Comparison of ENCODE assay signal across 8 mouse cellular contexts in the genomic region with DNA sequence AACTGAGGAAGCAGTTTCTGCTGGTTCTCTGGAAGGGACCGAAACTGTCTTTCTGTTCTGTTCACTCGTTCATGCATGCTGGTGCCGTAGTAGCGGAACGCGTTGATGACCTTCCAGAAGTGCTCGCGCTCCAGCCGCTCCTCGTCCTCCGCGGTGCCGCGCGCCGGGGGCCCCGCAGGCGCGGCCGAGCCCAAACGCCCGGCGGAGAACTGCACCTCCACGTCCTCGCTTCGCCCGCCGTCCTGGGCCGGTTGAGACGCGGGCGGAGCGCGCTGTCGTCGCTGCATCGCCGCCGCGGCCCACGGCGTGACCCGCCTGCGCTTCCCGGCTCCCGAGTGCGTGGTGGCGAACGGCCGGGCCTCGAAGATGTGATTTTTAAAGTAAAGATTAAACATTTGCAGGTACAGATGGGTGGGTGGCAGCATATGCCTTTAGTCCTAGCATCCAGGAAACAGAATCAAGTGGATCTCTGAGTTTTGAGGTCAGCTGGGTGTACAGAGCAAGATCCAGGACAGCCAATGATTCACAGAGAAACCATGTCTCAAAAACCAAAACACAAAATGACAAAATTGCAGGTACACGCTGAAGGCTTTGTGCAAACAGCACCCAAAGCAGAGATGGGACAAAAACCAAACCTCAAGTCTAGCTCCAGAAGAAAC.
DNase-seq lines count a peak whose midpoint lies in the region; ATAC-seq lines count a peak whose summit lies in the region.
"Not testable (repeated sequence)": the region's sequence is repeated elsewhere in the genome, so short reads cannot be mapped to it uniquely, and the experiment has no call there.

No protein-coding gene starts in this region.

- not testable (repeated sequence) for H3K27ac ChIP-seq in forebrain, embryonic 14.5 days (ENCODE audit: low read depth, low read length); kidney, embryonic 14.5 days (ENCODE audit: low read depth, low read length); liver, embryonic 15.5 days (replicated peaks); midbrain, embryonic 14.5 days (replicated peaks; ENCODE audit: low read depth, low read length); stomach, embryonic 15.5 days

- peak; percentile 26 for DNase-seq in adrenal gland, adult 2 months
- peak; percentile 16 to 23 for DNase-seq in cerebellum, postnatal 36 days
- not testable (repeated sequence) for DNase-seq in forebrain, embryonic 14.5 days (ENCODE audit: low spot score)
- DNase-seq in heart, postnatal 10 days, result peak; percentile 27 to 29
- DNase-seq in midbrain, embryonic 14.5 days, result peak; percentile 37

- 0 out of 2 replicates have a peak overlapping the region, but pooled peaks have one; percentile 29 for H3K9ac ChIP-seq in forebrain, embryonic 14.5 days (ENCODE audit: low read length)
- H3K9ac ChIP-seq in kidney, embryonic 14.5 days (ENCODE audit: low read depth, low read length), result peak overlapping the region; percentile 28; the same call in 1 of the 2 replicates
- H3K9ac ChIP-seq in liver, embryonic 15.5 days; stomach, embryonic 15.5 days: not testable (repeated sequence)
- H3K9ac ChIP-seq in midbrain, embryonic 14.5 days (replicated peaks; ENCODE audit: low read length), result peak overlapping the region; percentile 36; the same call in 1 of the 2 replicates

- 17% methylated on average over 35 of the region's 52 CpGs for WGBS in forebrain, embryonic 14.5 days
- 8% methylated on average over 36 of the region's 52 CpGs for WGBS in kidney, embryonic 14.5 days
- 10% methylated on average over 51 of the region's 52 CpGs for WGBS in liver, embryonic 15.5 days (ENCODE audit: insufficient replicate concordance)
- WGBS in midbrain, embryonic 14.5 days, result 10% methylated on average over 38 of the region's 52 CpGs
- 9% methylated on average over 43 of the region's 52 CpGs for WGBS in stomach, embryonic 15.5 days

- peak; percentile 87 for ATAC-seq in forebrain, embryonic 14.5 days
- peak; percentile 88 for ATAC-seq in kidney, embryonic 14.5 days (ENCODE audit: low FRiP score, low TSS enrichment)
- not testable (repeated sequence) for ATAC-seq in liver, embryonic 15.5 days (ENCODE audit: insufficient read depth); stomach, embryonic 15.5 days (ENCODE audit: insufficient read depth, low FRiP score, low read depth)
- ATAC-seq in midbrain, embryonic 14.5 days (ENCODE audit: low FRiP score, low TSS enrichment), result peak; percentile 85

- not testable (repeated sequence) for H3K27me3 ChIP-seq in forebrain, embryonic 14.5 days (replicated peaks; ENCODE audit: control insufficient read depth, insufficient read depth, low read length); kidney, embryonic 14.5 days (ENCODE audit: control insufficient read depth, insufficient read depth, low read length); liver, embryonic 15.5 days; midbrain, embryonic 14.5 days (ENCODE audit: control insufficient read depth, insufficient read depth, low read length); stomach, embryonic 15.5 days (replicated peaks)

- H3K4me1 ChIP-seq in forebrain, embryonic 14.5 days (ENCODE audit: control insufficient read depth, insufficient read depth, low read length); kidney, embryonic 14.5 days (ENCODE audit: control insufficient read depth, insufficient read depth, low read length); liver, embryonic 15.5 days (replicated peaks); midbrain, embryonic 14.5 days (ENCODE audit: control insufficient read depth, insufficient read depth, low read length); stomach, embryonic 15.5 days: not testable (repeated sequence)

- peak overlapping the region; percentile 55 for H3K4me2 ChIP-seq in forebrain, embryonic 14.5 days (ENCODE audit: low read length)
- H3K4me2 ChIP-seq in kidney, embryonic 14.5 days (replicated peaks; ENCODE audit: low read depth, low read length), result peak overlapping the region; percentile 50
- H3K4me2 ChIP-seq in liver, embryonic 15.5 days, result peak overlapping the region; percentile 36
- H3K4me2 ChIP-seq in midbrain, embryonic 14.5 days (ENCODE audit: low read length), result peak overlapping the region; percentile 57
- peak overlapping the region; percentile 58 for H3K4me2 ChIP-seq in stomach, embryonic 15.5 days

- not testable (repeated sequence) for H3K36me3 ChIP-seq in forebrain, embryonic 14.5 days (ENCODE audit: control insufficient read depth, insufficient read depth, low read length); kidney, embryonic 14.5 days (ENCODE audit: control insufficient read depth, insufficient read depth, low read length); liver, embryonic 15.5 days (replicated peaks); midbrain, embryonic 14.5 days (ENCODE audit: control insufficient read depth, insufficient read depth, low read length); stomach, embryonic 15.5 days

- H3K9me3 ChIP-seq in forebrain, embryonic 14.5 days (replicated peaks; ENCODE audit: control insufficient read depth, low read length); kidney, embryonic 14.5 days (ENCODE audit: control insufficient read depth, low read length); liver, embryonic 15.5 days (replicated peaks); midbrain, embryonic 14.5 days (ENCODE audit: control insufficient read depth, low read length); stomach, embryonic 15.5 days: not testable (repeated sequence)

- H3K4me3 ChIP-seq in forebrain, embryonic 14.5 days (ENCODE audit: low read depth, low read length), result peak overlapping the region; percentile 27
- H3K4me3 ChIP-seq in kidney, embryonic 14.5 days (ENCODE audit: low read length), result peak overlapping the region; percentile 34; the same call in 1 of the 2 replicates
- H3K4me3 ChIP-seq in liver, embryonic 15.5 days (replicated peaks), result not testable (repeated sequence)
- H3K4me3 ChIP-seq in midbrain, embryonic 14.5 days (replicated peaks; ENCODE audit: low read depth, low read length), result peak overlapping the region; percentile 32
- H3K4me3 ChIP-seq in stomach, embryonic 15.5 days (replicated peaks), result peak overlapping the region; percentile 35

- intact Hi-C loops in heart, postnatal 10 days (cut with DNase I), result not testable (repeated sequence)
